Mouse (Mus musculus) B cell, adult 2 months (primary cell): ENCODE results near the gene Fbf1.

Source experiments
- DNase-seq, 2 experiments: peaks; one replicate each; pipeline ENCODE4 v3.0.0; 2022

Fbf1 gene

GRCm38 (mm10) chr11:116178411-116179121 lies 10.6 kb upstream of the Fbf1 start:
- DNase-seq = no peak

- DNase-seq = no peak
Measured at GRCm38 (mm10) chr11:116176010-116176409, 8.0 kb upstream of the Fbf1 start.

- no peak for DNase-seq
Measured at GRCm38 (mm10) chr11:116174775-116175448, 6.9 kb upstream of the Fbf1 start.

- no peak for DNase-seq
Measured at GRCm38 (mm10) chr11:116171959-116172358, 4.0 kb upstream of the Fbf1 start.

GRCm38 (mm10) chr11:116170003-116170800 lies 2.2 kb upstream of the Fbf1 start:
- DNase-seq = no peak

- no peak for DNase-seq
Measured at GRCm38 (mm10) chr11:116169214-116169613, 1.2 kb upstream of the Fbf1 start.

- DNase-seq = no peak
Measured at GRCm38 (mm10) chr11:116167232-116167631, 734 bp downstream of the Fbf1 start.

- DNase-seq = no peak
Measured at GRCm38 (mm10) chr11:116163002-116163401, 5.0 kb downstream of the Fbf1 start.

- no peak for DNase-seq
Measured at GRCm38 (mm10) chr11:116162146-116162545, 5.8 kb downstream of the Fbf1 start.

- no peak for DNase-seq
Measured at GRCm38 (mm10) chr11:116161312-116161711, 6.7 kb downstream of the Fbf1 start.

GRCm38 (mm10) chr11:116150960-116151359 lies 17.0 kb downstream of the Fbf1 start:
- DNase-seq = no peak

GRCm38 (mm10) chr11:116149341-116149740 lies 18.6 kb downstream of the Fbf1 start:
- DNase-seq = no peak

- no peak for DNase-seq
Measured at GRCm38 (mm10) chr11:116148761-116149221, 19.2 kb downstream of the Fbf1 start.

GRCm38 (mm10) chr11:116146294-116146985 lies 21.5 kb downstream of the Fbf1 start:
- DNase-seq = no peak

GRCm38 (mm10) chr11:116145481-116146293 lies 22.3 kb downstream of the Fbf1 start:
- DNase-seq = no peak

GRCm38 (mm10) chr11:116143468-116143867 lies 24.5 kb downstream of the Fbf1 start:
- no peak for DNase-seq

GRCm38 (mm10) chr11:116142211-116142991 lies 25.6 kb downstream of the Fbf1 start:
- no peak for DNase-seq

- peak; percentile 86 to 87 for DNase-seq
Measured at GRCm38 (mm10) chr11:116138468-116139138, 29.4 kb downstream of the Fbf1 start, which contains the start of gene Mrpl38. Mrpl38 (minus strand) TSS chr11:116138868.

- DNase-seq = no peak
Measured at GRCm38 (mm10) chr11:116138096-116138467, 29.9 kb downstream of the Fbf1 start.

GRCm38 (mm10) chr11:116134171-116134570 lies 33.8 kb downstream of the Fbf1 start:
- DNase-seq = no peak

GRCm38 (mm10) chr11:116133497-116133896 lies 34.5 kb downstream of the Fbf1 start:
- DNase-seq = no peak
